Mouse (Mus musculus): ENCODE data around the gene Adamtsl2. TPM values are rescaled to one million over a fixed set of nuclear protein-coding genes. Genes with fewer than 3 reads are reported as not detected.
A peak's percentile ranks its signal among the peaks of the same experiment; 100 is the strongest.

Adamtsl2 gene
- polyA plus RNA-seq, 1 experiment from 2014 or later: 2.1 TPM

GRCm38 (mm10) chr2:27044641-27045040 is 34.5 kb upstream of the Adamtsl2 start:
- ATAC-seq (ENCODE audit: insufficient number of reproducible peaks, insufficient read depth, low FRiP score, low read depth): no peak
- Histone ChIP-seq H3K9me3 (ENCODE audit: control insufficient read depth, low read depth, low read length) (no peaks in the 10 kb centered on the region), H3K27me3 (ENCODE audit: control insufficient read depth, insufficient read depth, low read length) (no peaks in the 10 kb centered on the region), H3K4me1 (ENCODE audit: control insufficient read depth, insufficient read depth, low read length) (no peaks in the 10 kb centered on the region), H3K4me3 (ENCODE audit: low read depth, low read length) (no peak overlapping the region), H3K9ac (replicated peaks; ENCODE audit: low read depth, low read length) (no peak overlapping the region), H3K4me2 (replicated peaks; ENCODE audit: low read depth, low read length) (no peak overlapping the region), H3K36me3 (ENCODE audit: control insufficient read depth, insufficient read depth, low read length) (no peaks in the 10 kb centered on the region), H3K27ac (ENCODE audit: low read length) (no peak overlapping the region)
- WGBS: 73% methylated on average over 3 of the region's 3 CpGs

- Histone ChIP-seq H3K4me2 (replicated peaks; ENCODE audit: low read depth, low read length) (no peak overlapping the region), H3K9me3 (ENCODE audit: control insufficient read depth, low read depth, low read length) (no peaks in the 10 kb centered on the region), H3K4me3 (ENCODE audit: low read depth, low read length) (no peak overlapping the region), H3K36me3 (ENCODE audit: control insufficient read depth, insufficient read depth, low read length) (no peaks in the 10 kb centered on the region), H3K27me3 (ENCODE audit: control insufficient read depth, insufficient read depth, low read length) (no peaks in the 10 kb centered on the region), H3K4me1 (ENCODE audit: control insufficient read depth, insufficient read depth, low read length) (no peaks in the 10 kb centered on the region), H3K9ac (replicated peaks; ENCODE audit: low read depth, low read length) (no peak overlapping the region; the same call in 1 of the 2 replicates), H3K27ac (ENCODE audit: low read length) (peak overlapping the region; percentile 27; the same call in 1 of the 2 replicates)
- 53% methylated on average over 8 of the region's 8 CpGs for WGBS
- peak; percentile 62; the same call in 1 of the 2 replicates for ATAC-seq (ENCODE audit: insufficient number of reproducible peaks, insufficient read depth, low FRiP score, low read depth)
Observed at GRCm38 (mm10) chr2:27045979-27046770, 33.0 kb upstream of the Adamtsl2 start.

DNA sequence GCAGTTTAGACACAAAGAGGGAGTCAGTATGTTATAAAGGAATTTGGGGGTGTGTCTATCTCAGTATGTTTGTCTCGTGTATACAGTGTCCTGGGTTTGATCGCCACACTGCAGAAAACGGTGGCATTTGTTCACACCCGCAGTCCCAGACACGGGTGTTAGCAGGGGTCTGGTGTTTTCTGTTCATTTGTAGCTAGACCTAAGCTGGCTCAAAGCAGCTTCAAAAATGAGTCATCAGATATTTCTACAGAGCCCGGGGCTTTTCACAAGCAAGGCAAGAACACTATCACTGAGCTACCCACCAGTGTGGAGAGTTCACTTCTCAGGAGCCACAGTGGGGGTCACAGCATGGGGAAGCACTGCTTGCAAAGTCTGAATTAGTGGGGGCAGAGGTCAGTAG is 29.8 kb upstream of the Adamtsl2 start:
- Histone ChIP-seq H3K27me3 (ENCODE audit: control insufficient read depth, insufficient read depth, low read length) (no peaks in the 10 kb centered on the region), H3K27ac (ENCODE audit: low read length) (no peak overlapping the region), H3K9me3 (ENCODE audit: control insufficient read depth, low read depth, low read length) (no peaks in the 10 kb centered on the region), H3K4me1 (ENCODE audit: control insufficient read depth, insufficient read depth, low read length) (no peaks in the 10 kb centered on the region), H3K36me3 (ENCODE audit: control insufficient read depth, insufficient read depth, low read length) (no peaks in the 10 kb centered on the region), H3K4me2 (replicated peaks; ENCODE audit: low read depth, low read length) (no peak overlapping the region), H3K4me3 (ENCODE audit: low read depth, low read length) (no peak overlapping the region), H3K9ac (replicated peaks; ENCODE audit: low read depth, low read length) (no peak overlapping the region)
- WGBS: 50% methylated on average over 6 of the region's 6 CpGs
- ATAC-seq (ENCODE audit: insufficient number of reproducible peaks, insufficient read depth, low FRiP score, low read depth): no peak

DNA sequence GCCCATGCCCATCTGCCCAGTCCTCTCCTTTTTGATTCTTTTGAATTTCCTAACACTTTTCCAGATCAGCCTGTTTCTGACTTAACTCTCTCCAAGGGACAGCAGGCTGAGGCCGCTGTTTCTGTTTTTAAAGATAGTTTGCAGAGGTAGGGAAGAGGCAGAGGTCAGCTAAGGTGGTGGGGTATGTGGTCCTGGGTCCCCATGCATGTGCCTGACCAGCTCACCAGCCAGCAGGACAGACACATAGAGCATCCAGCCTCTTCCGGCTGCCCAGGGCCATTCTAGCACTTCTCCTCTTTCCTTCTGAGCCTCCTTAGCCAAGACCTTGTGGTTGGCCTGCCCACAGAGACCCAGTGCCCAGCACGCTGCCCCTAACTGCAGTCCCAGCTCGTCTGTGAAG is 20.9 kb upstream of the Adamtsl2 start:
- no peaks in the 10 kb centered on the region for H3K9me3 ChIP-seq (ENCODE audit: control insufficient read depth, low read depth, low read length)
- ATAC-seq (ENCODE audit: insufficient number of reproducible peaks, insufficient read depth, low FRiP score, low read depth): no peak
- no peaks in the 10 kb centered on the region for H3K27me3 ChIP-seq (ENCODE audit: control insufficient read depth, insufficient read depth, low read length)
- no peak overlapping the region for H3K4me3 ChIP-seq (ENCODE audit: low read depth, low read length)
- no peak overlapping the region for H3K27ac ChIP-seq (ENCODE audit: low read length)
- no peak overlapping the region for H3K4me2 ChIP-seq (replicated peaks; ENCODE audit: low read depth, low read length)
- peaks cover 7% of the 10 kb centered on the region; the same call in 1 of the 2 replicates for H3K4me1 ChIP-seq (ENCODE audit: control insufficient read depth, insufficient read depth, low read length)
- WGBS: 42% methylated on average over 4 of the region's 4 CpGs
- no peaks in the 10 kb centered on the region for H3K36me3 ChIP-seq (ENCODE audit: control insufficient read depth, insufficient read depth, low read length)
- H3K9ac ChIP-seq (replicated peaks; ENCODE audit: low read depth, low read length): no peak overlapping the region

- Histone ChIP-seq H3K9ac (replicated peaks; ENCODE audit: low read depth, low read length) (no peak overlapping the region), H3K4me3 (ENCODE audit: low read depth, low read length) (no peak overlapping the region), H3K4me1 (ENCODE audit: control insufficient read depth, insufficient read depth, low read length) (peaks cover 7% of the 10 kb centered on the region; the same call in 1 of the 2 replicates), H3K36me3 (ENCODE audit: control insufficient read depth, insufficient read depth, low read length) (no peaks in the 10 kb centered on the region), H3K9me3 (ENCODE audit: control insufficient read depth, low read depth, low read length) (no peaks in the 10 kb centered on the region), H3K27me3 (ENCODE audit: control insufficient read depth, insufficient read depth, low read length) (no peaks in the 10 kb centered on the region), H3K27ac (ENCODE audit: low read length) (no peak overlapping the region), H3K4me2 (replicated peaks; ENCODE audit: low read depth, low read length) (no peak overlapping the region)
- WGBS: 19% methylated on average over 12 of the region's 12 CpGs
- no peak for ATAC-seq (ENCODE audit: insufficient number of reproducible peaks, insufficient read depth, low FRiP score, low read depth)
Observed at GRCm38 (mm10) chr2:27058751-27059150, 20.4 kb upstream of the Adamtsl2 start.

DNA sequence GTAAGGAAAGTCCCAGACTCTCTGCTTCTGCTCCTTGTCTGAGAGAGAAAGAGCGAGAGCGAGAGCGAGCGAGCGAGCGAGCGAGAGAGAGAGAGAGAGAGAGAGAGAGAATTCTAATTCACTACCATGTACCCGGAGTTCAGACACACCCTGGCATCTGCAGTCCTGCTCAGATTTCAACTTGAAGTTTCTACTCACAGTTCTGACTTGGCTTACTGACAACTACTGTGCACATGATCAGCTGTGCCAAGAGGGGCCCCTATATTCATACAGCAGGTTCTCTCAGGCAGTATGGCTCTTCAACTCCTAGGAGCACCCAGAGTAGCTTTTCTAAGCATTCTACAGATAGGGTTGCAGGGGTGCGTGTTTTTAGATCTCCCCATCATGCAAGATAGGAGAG is 20.0 kb upstream of the Adamtsl2 start:
- WGBS: 79% methylated on average over 9 of the region's 9 CpGs
- no peak for ATAC-seq (ENCODE audit: insufficient number of reproducible peaks, insufficient read depth, low FRiP score, low read depth)

GRCm38 (mm10) chr2:27067124-27067523 is 12.1 kb upstream of the Adamtsl2 start:
- 80% methylated on average over 2 of the region's 2 CpGs for WGBS

More for the DNA sequence above, 20.0 kb upstream of the Adamtsl2 start:
- no peaks in the 10 kb centered on the region for H3K36me3 ChIP-seq (ENCODE audit: control insufficient read depth, insufficient read depth, low read length)
- no peak overlapping the region for H3K4me2 ChIP-seq (replicated peaks; ENCODE audit: low read depth, low read length)
- H3K9ac ChIP-seq (replicated peaks; ENCODE audit: low read depth, low read length): no peak overlapping the region
- no peak overlapping the region for H3K4me3 ChIP-seq (ENCODE audit: low read depth, low read length)
- H3K27ac ChIP-seq (ENCODE audit: low read length): no peak overlapping the region
- H3K4me1 ChIP-seq (ENCODE audit: control insufficient read depth, insufficient read depth, low read length): peaks cover 7% of the 10 kb centered on the region; the same call in 1 of the 2 replicates
- H3K9me3 ChIP-seq (ENCODE audit: control insufficient read depth, low read depth, low read length): no peaks in the 10 kb centered on the region
- no peaks in the 10 kb centered on the region for H3K27me3 ChIP-seq (ENCODE audit: control insufficient read depth, insufficient read depth, low read length)

DNA sequence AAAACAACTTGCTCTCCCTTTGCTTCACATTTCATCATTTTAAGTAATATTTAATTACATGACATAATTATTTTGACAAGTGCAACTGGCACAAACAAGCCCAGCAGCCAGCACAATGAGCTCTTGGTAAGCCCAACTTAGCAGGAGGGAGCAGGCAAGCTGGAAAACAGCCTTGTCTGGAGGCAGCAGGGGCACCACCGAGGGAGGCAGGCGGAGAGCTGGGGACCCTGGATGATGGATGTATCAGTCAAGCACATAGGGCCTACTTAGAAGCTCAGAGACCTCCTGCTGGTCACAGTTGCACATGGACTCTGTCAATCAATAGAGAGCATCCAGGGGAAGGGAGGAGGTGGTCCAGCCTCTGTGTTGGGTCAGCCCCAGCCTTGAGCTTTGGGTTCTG is 11.2 kb upstream of the Adamtsl2 start:
- 26% methylated on average over 2 of the region's 2 CpGs for WGBS
- no peak for ATAC-seq (ENCODE audit: insufficient number of reproducible peaks, insufficient read depth, low FRiP score, low read depth)
- no peak overlapping the region for H3K27ac ChIP-seq (ENCODE audit: low read length)

More at GRCm38 (mm10) chr2:27067124-27067523, 12.1 kb upstream of the Adamtsl2 start:
- no peaks in the 10 kb centered on the region for H3K36me3 ChIP-seq (ENCODE audit: control insufficient read depth, insufficient read depth, low read length)
- H3K27ac ChIP-seq (ENCODE audit: low read length): no peak overlapping the region
- H3K27me3 ChIP-seq (ENCODE audit: control insufficient read depth, insufficient read depth, low read length): no peaks in the 10 kb centered on the region
- H3K9ac ChIP-seq (replicated peaks; ENCODE audit: low read depth, low read length): no peak overlapping the region
- ATAC-seq (ENCODE audit: insufficient number of reproducible peaks, insufficient read depth, low FRiP score, low read depth): no peak
- H3K4me1 ChIP-seq (ENCODE audit: control insufficient read depth, insufficient read depth, low read length): peaks cover 17% of the 10 kb centered on the region; the same call in 1 of the 2 replicates
- H3K4me3 ChIP-seq (ENCODE audit: low read depth, low read length): no peak overlapping the region
- no peak overlapping the region for H3K4me2 ChIP-seq (replicated peaks; ENCODE audit: low read depth, low read length)
- H3K9me3 ChIP-seq (ENCODE audit: control insufficient read depth, low read depth, low read length): no peaks in the 10 kb centered on the region

More for the DNA sequence above, 11.2 kb upstream of the Adamtsl2 start:
- H3K4me3 ChIP-seq (ENCODE audit: low read depth, low read length): no peak overlapping the region
- H3K4me2 ChIP-seq (replicated peaks; ENCODE audit: low read depth, low read length): no peak overlapping the region
- no peak overlapping the region for H3K9ac ChIP-seq (replicated peaks; ENCODE audit: low read depth, low read length)
- H3K36me3 ChIP-seq (ENCODE audit: control insufficient read depth, insufficient read depth, low read length): no peaks in the 10 kb centered on the region
- no peaks in the 10 kb centered on the region for H3K9me3 ChIP-seq (ENCODE audit: control insufficient read depth, low read depth, low read length)
- peaks cover 17% of the 10 kb centered on the region; the same call in 1 of the 2 replicates for H3K4me1 ChIP-seq (ENCODE audit: control insufficient read depth, insufficient read depth, low read length)
- no peaks in the 10 kb centered on the region for H3K27me3 ChIP-seq (ENCODE audit: control insufficient read depth, insufficient read depth, low read length)

All from stomach, embryonic 14.5 days (tissue).